Mouse (Mus musculus) liver, adult 2 months (tissue): Measurements from ENCODE around the gene Sox8.

Experiments
- CTCF ChIP-seq: fragments of 200-500 bp; IDR thresholded peaks from 2 replicates; pipeline ENCODE4 v1.5.1; 2011; ENCODE audit warnings: low read depth, low read length, control low read depth
- POLR2A ChIP-seq: fragments of 200-500 bp; IDR thresholded peaks from 2 replicates; pipeline ENCODE4 v1.6.1; 2011; ENCODE audit warnings: low read length, control low read depth; ENCODE audit not compliant: insufficient read depth; ENCODE audit errors: extremely low read depth

- TF ChIP-seq POLR2A (no peak), CTCF (no peak)
Observed at GRCm38 (mm10) chr17:25541768-25542167, 28.7 kb downstream of the Sox8 start.
